ENCODE assay signal across 13 mouse cellular contexts in the genomic region with DNA sequence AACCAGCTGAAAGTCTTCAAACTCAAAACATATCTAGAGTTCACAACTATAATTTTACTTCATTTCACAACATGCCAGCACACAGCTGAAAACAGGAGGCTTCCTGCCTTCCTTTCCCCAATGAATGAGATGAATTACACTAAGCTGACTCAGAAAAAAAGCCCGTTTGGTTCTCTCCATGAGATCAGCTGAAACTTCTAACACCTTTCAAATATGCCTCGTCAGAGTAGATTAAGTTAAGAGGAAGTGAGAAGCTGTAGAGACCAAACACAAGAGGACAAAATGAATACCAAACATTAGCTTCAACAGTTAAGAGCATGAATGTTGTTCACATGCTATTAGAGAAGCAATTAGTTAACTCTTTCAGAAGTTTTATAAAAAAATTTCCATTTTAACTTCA.
"Had no signal": no experiment of that assay in that cellular context is flagged by ENCODE, and none has a peak within 500 bp of the region (broad histone marks: within the 10 kb centered on the region; RNA-seq: fewer than 3 reads in every experiment).

No protein-coding gene starts in this region.

- H3K4me3 ChIP-seq: limb, embryonic 13.5 days; midbrain, embryonic 15.5 days; neural tube, embryonic 12.5 days had no signal

- ATAC-seq: intestine, postnatal 0 days; midbrain, embryonic 15.5 days had no signal

- H3K9me3 ChIP-seq: limb, embryonic 13.5 days; midbrain, embryonic 15.5 days; neural tube, embryonic 12.5 days had no signal

- H3K9ac ChIP-seq: limb, embryonic 13.5 days; liver, embryonic 14.5 days; midbrain, embryonic 15.5 days; neural tube, embryonic 12.5 days had no signal

- H3K4me2 ChIP-seq: limb, embryonic 13.5 days; midbrain, embryonic 11.5 days; midbrain, embryonic 15.5 days; neural tube, embryonic 12.5 days had no signal

- DNase-seq: kidney, adult 8-10 months; left cerebral cortex, postnatal 4 days; lung, adult 2 months; lung, postnatal 14 days; thymus, adult 18-20 months; thymus, postnatal 14 days had no signal

- H3K27ac ChIP-seq: kidney, postnatal 0 days; limb, embryonic 13.5 days; liver, embryonic 14.5 days; midbrain, embryonic 15.5 days; neural tube, embryonic 12.5 days had no signal

- H3K27me3 ChIP-seq: limb, embryonic 13.5 days; midbrain, embryonic 15.5 days; neural tube, embryonic 12.5 days had no signal

- H3K4me1 ChIP-seq: limb, embryonic 13.5 days; midbrain, embryonic 15.5 days; neural tube, embryonic 12.5 days had no signal
